In the genomic region with DNA sequence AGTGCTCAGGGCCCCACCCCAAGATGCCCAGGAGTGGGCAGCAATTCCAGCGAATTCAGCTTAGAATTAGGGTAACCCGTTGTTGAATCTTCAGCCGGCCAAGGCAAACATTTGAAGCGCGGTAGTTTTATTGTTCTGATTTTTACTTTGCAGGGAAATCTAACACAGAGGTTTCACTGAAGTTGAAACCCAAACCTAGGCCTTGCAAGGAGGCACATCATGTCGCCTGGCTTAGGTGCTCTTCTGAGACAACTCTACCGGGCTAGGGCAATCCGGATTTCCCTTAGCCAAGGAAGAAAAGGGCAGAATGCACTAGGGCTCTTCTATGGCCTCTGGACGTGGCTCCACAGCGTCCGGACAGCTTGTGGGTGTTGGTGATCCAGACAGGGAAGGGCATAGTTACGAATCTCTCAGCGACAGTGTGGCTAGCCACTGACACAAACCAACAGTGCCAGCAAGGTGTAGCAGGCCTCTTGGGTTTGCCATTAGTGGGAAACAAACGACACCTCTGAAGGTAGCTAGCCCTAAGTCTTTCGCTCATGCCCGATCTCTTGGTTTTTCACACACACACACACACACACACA, we compare ENCODE assay signal across 16 mouse cellular contexts. TPM values are rescaled to one million over a fixed set of nuclear protein-coding genes. Genes with fewer than 3 reads are reported as not detected.
A peak's percentile ranks its signal among the peaks of the same experiment; 100 is the strongest.
DNase-seq lines count a peak whose midpoint lies in the region; ATAC-seq and TF ChIP-seq lines count a peak whose summit lies in the region.
"Had no signal": no experiment of that assay in that cellular context is flagged by ENCODE, and none has a peak within 500 bp of the region (broad histone marks: within the 10 kb centered on the region; RNA-seq: fewer than 3 reads in every experiment).

No protein-coding gene starts in this region.

- intact Hi-C loops in gastrocnemius, adult 2 months (cut with DNase I): loop anchor here (5.0 kb wide), 1 partner anchor 156 kb away; no protein-coding TSS in a partner anchor
- intact Hi-C loops in left cerebral cortex, postnatal 14 days (cut with DNase I): no loop called here

- no peak for TF ChIP-seq POLR2A in limb, embryonic 14.5 days (IDR thresholded peaks at IDR 0.05; ENCODE audit: borderline replicate concordance, extremely low read depth, insufficient read depth, insufficient read length)

- no peak for ATAC-seq in hindbrain, embryonic 11.5 days (ENCODE audit: low FRiP score)
- no peak for ATAC-seq in limb, embryonic 14.5 days (ENCODE audit: low FRiP score, low read depth)
- ATAC-seq in neural tube, embryonic 12.5 days (ENCODE audit: low FRiP score, low read depth): no peak

- no peak for TF ChIP-seq CTCF in gastrocnemius, adult 2 months (IDR thresholded peaks at IDR 0.05)

- H3K27me3 ChIP-seq in hindbrain, embryonic 11.5 days (ENCODE audit: control insufficient read depth, insufficient read depth, low read length): peaks cover 79% of the 10 kb centered on the region
- peaks cover 91% of the 10 kb centered on the region for H3K27me3 ChIP-seq in limb, embryonic 14.5 days (ENCODE audit: control insufficient read depth, insufficient read depth, low read length)
- peaks cover 96% of the 10 kb centered on the region for H3K27me3 ChIP-seq in neural tube, embryonic 12.5 days (replicated peaks)

- peak overlapping the region; percentile 73 for H3K27ac ChIP-seq in gastrocnemius, adult 2 months
- peak overlapping the region; percentile 36; the same call in 1 of the 2 replicates for H3K27ac ChIP-seq in hindbrain, embryonic 11.5 days (ENCODE audit: low read depth, low read length)
- H3K27ac ChIP-seq in limb, embryonic 14.5 days (replicated peaks; ENCODE audit: low read depth, low read length): no peak overlapping the region
- H3K27ac ChIP-seq in neural tube, embryonic 12.5 days: no peak overlapping the region

- H3K36me3 ChIP-seq in hindbrain, embryonic 11.5 days (ENCODE audit: control insufficient read depth, insufficient read depth, low read length): no peaks in the 10 kb centered on the region
- H3K36me3 ChIP-seq in limb, embryonic 14.5 days (ENCODE audit: control insufficient read depth, insufficient read depth, low read length): no peaks in the 10 kb centered on the region
- no peaks in the 10 kb centered on the region for H3K36me3 ChIP-seq in neural tube, embryonic 12.5 days

- no peak overlapping the region for H3K9ac ChIP-seq in hindbrain, embryonic 11.5 days (ENCODE audit: low read depth, low read length)
- H3K9ac ChIP-seq in limb, embryonic 14.5 days (ENCODE audit: low read depth, low read length, severe bottlenecking): no peak overlapping the region
- H3K9ac ChIP-seq in neural tube, embryonic 12.5 days: no peak overlapping the region
- H3K9ac ChIP-seq: lung, embryonic 14.5 days had no signal

- no peak for DNase-seq in gastrocnemius, adult 2 months
- no peak for DNase-seq in gastrocnemius, postnatal 10 days
- peak; percentile 69 for DNase-seq in hindbrain, embryonic 11.5 days (ENCODE audit: low spot score)
- DNase-seq in limb, embryonic 14.5 days (ENCODE audit: low spot score): no peak
- DNase-seq in layer of hippocampus, postnatal 14 days (ENCODE audit: low spot score in 2 of 2): no peak
- no peak for DNase-seq in adrenal gland, postnatal 4 days (ENCODE audit: low spot score in 2 of 2)
- no peak for DNase-seq in left cerebral cortex, postnatal 14 days (ENCODE audit: low spot score in 2 of 2)
- DNase-seq: kidney, adult 9 months had no signal

- no peaks in the 10 kb centered on the region; the same call in 1 of the 2 replicates for H3K4me1 ChIP-seq in hindbrain, embryonic 11.5 days (replicated peaks; ENCODE audit: control insufficient read depth, insufficient read depth, low read length)
- peaks cover 12% of the 10 kb centered on the region; the same call in 1 of the 2 replicates for H3K4me1 ChIP-seq in limb, embryonic 14.5 days (ENCODE audit: control insufficient read depth, insufficient read depth, low read length)
- peaks cover 17% of the 10 kb centered on the region for H3K4me1 ChIP-seq in neural tube, embryonic 12.5 days

- H3K4me2 ChIP-seq in hindbrain, embryonic 11.5 days (replicated peaks; ENCODE audit: low read depth, low read length): peak overlapping the region; percentile 31
- no peak overlapping the region for H3K4me2 ChIP-seq in limb, embryonic 14.5 days (replicated peaks; ENCODE audit: low read depth, low read length, severe bottlenecking)
- peak overlapping the region; percentile 69 for H3K4me2 ChIP-seq in neural tube, embryonic 12.5 days (replicated peaks)

- WGBS in hindbrain, embryonic 11.5 days: under 1% methylated on average over 16 of the region's 16 CpGs
- 4% methylated on average over 16 of the region's 16 CpGs for WGBS in limb, embryonic 14.5 days
- WGBS in neural tube, embryonic 12.5 days: 2% methylated on average over 16 of the region's 16 CpGs

- H3K4me3 ChIP-seq in gastrocnemius, adult 2 months: peak overlapping the region; percentile 49
- peak overlapping the region; percentile 25 for H3K4me3 ChIP-seq in hindbrain, embryonic 11.5 days (ENCODE audit: low read depth, low read length)
- peak overlapping the region; percentile 50; the same call in 1 of the 2 replicates for H3K4me3 ChIP-seq in limb, embryonic 14.5 days (replicated peaks; ENCODE audit: low read length)
- no peak overlapping the region; the same call in 1 of the 2 replicates for H3K4me3 ChIP-seq in neural tube, embryonic 12.5 days
- H3K4me3 ChIP-seq: erythroblast, embryonic 14.5 days; megakaryocyte, embryonic 14.5 days had no signal

- no peaks in the 10 kb centered on the region for H3K9me3 ChIP-seq in hindbrain, embryonic 11.5 days (ENCODE audit: control insufficient read depth, low read length)
- no peaks in the 10 kb centered on the region for H3K9me3 ChIP-seq in limb, embryonic 14.5 days (ENCODE audit: control insufficient read depth, low read length)
- H3K9me3 ChIP-seq in neural tube, embryonic 12.5 days: no peaks in the 10 kb centered on the region

RNA-seq across cellular contexts. Expression of gene En1, which starts 0.9 kb away (rescaled TPM):
- total RNA-seq in gastrocnemius, adult 2 months (2021): 10 to 100 TPM in 1 of 2 experiments, 1 to 10 TPM in 1; 7.0 to 10.2 TPM
- 1 to 10 TPM; 7.3 to 9.2 TPM for total RNA-seq in gastrocnemius, postnatal 10 days (2021)
- 5.2 and 6.9 TPM in 2 replicates for polyA plus RNA-seq in hindbrain, embryonic 11.5 days (2014; fragmentation: Nextera tagmentation; extraction: Ambion mirVana)
- 5.8 and 6.4 TPM in 2 replicates for polyA plus RNA-seq in limb, embryonic 14.5 days (2012; rRNA removed)
- 3.9 and 5.2 TPM in 2 replicates for polyA plus RNA-seq in limb, embryonic 14.5 days (2014; fragmentation: Nextera tagmentation; extraction: Ambion mirVana)
- 3.9 and 4.2 TPM in 2 replicates for polyA plus RNA-seq in neural tube, embryonic 12.5 days (2016; fragmentation: Nextera tagmentation; extraction: Ambion mirVana)
- under 1 TPM in 1 of 2 experiments, not detected in 1; 0.21 TPM for total RNA-seq in layer of hippocampus, postnatal 14 days (2021)
- total RNA-seq in adrenal gland, postnatal 4 days (2021): under 1 TPM; 0.25 to 0.59 TPM
- not detected for total RNA-seq in left cerebral cortex, postnatal 14 days (2021)
- total RNA-seq: heart, adult 8-10 months; hematopoietic stem cell, adult 5-6 weeks; layer of hippocampus, adult 8-10 months; MEL had no signal
- polyA plus RNA-seq: erythroblast, embryonic 14.5 days; lung, embryonic 14.5 days had no signal

Comparison
In these comparisons a context has a peak if more than half of its experiments do, and no peak if none do; other contexts are left out.
1. H3K27ac ChIP-seq: peak in gastrocnemius, adult 2 months (single experiment) and hindbrain, embryonic 11.5 days (single experiment); none in limb, embryonic 14.5 days (single experiment) and neural tube, embryonic 12.5 days (single experiment).
2. RNA of gene En1, which starts 0.9 kb away (total RNA-seq): 7.0 to 10.2 TPM in gastrocnemius, adult 2 months and 7.3 to 9.2 TPM in gastrocnemius, postnatal 10 days; 0.25 to 0.59 TPM in adrenal gland, postnatal 4 days, 0.21 TPM in layer of hippocampus, postnatal 14 days and not detected in left cerebral cortex, postnatal 14 days; every median in the first group is over 4 times any median in the second.